Mouse (Mus musculus): ENCODE results near the gene Chmp2a. TPM values are rescaled to one million over a fixed set of nuclear protein-coding genes. Genes with fewer than 3 reads are reported as not detected.
"Not testable (repeated sequence)": the region's sequence is repeated elsewhere in the genome, so short reads cannot be mapped to it uniquely, and the experiment has no call there.

Chmp2a gene
- polyA plus RNA-seq (2011; ENCODE audit: insufficient read depth, insufficient read length, low read depth, missing spikeins), result 153 and 159 TPM in 2 replicates

DNA sequence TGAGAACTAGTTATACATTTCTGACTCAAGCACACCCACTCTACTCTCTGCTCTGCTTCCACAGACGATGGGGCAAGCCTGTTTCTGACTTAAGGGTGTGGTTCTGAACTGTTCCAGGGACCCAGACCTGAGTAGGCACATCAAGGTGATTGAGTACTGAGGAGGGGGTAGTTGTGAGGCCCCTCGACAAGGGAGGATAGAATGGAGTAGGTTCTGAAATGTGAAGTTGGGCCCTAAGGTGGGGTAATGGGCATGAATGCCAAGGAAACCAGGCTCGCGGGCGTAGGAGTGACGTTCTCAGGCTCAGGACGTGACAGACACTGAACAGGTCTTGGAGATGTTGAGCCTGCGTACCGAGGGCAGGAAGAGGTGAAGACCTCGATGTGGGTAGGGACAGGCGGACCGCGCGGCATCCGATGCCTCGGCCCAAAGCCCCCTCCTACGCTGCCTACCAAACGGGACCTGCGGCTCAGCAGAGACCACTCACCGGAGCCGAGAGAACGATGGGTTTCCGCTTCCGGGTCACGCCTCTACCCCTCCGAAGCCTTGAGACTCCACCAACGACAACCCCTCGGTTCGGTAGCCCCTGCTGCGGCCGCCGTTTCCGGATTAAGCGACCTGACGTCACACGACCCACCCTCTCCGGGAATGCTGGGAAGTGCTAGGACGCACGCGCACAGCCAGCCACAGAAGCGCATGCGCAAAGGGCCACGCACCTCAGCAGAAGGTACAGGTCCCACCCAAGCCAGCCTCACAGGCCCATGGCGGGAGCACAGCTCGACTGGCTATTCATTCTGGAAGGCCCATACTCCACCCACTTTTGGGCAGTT, at the start of gene Chmp2a:
Gene Chmp2a, minus strand, starts transcription at position 660 of the 830 bp plus-strand sequence.
- no peaks in the 10 kb centered on the region for H3K27me3 ChIP-seq (ENCODE audit: control insufficient read depth, insufficient read depth, low read length, poor library complexity, severe bottlenecking)
- H3K4me3 ChIP-seq (ENCODE audit: low read depth, low read length), result peak within 1 kb of the TSS; percentile 91
- H3K27ac ChIP-seq (ENCODE audit: insufficient read depth, low read length), result peak within 1 kb of the TSS; percentile 86
- H3K9me3 ChIP-seq (replicated peaks; ENCODE audit: control insufficient read depth, insufficient read depth, low read length, poor library complexity, severe bottlenecking), result no peaks in the 10 kb centered on the region
- peak within 1 kb of the TSS; percentile 65 for H3K9ac ChIP-seq (ENCODE audit: low read depth, poor library complexity, severe bottlenecking)
- H3K4me1 ChIP-seq (ENCODE audit: control insufficient read depth, insufficient read depth, low read length), result no peaks in the 10 kb centered on the region
- H3K36me3 ChIP-seq (ENCODE audit: control insufficient read depth, insufficient read depth, low read length, poor library complexity, severe bottlenecking), result peaks cover 42% of the 10 kb centered on the region
- 0 out of 2 replicates have a peak, but pooled peaks have one; percentile 18 for TF ChIP-seq EP300 (IDR thresholded peaks at IDR 0.05; ENCODE audit: insufficient read depth, low read depth, low read length)
- peak; percentile 74 for TF ChIP-seq POLR2A (IDR thresholded peaks at IDR 0.05; ENCODE audit: insufficient read depth, low read length)
- no peak for TF ChIP-seq CTCF (IDR thresholded peaks at IDR 0.05; ENCODE audit: low read depth, low read length)

GRCm38 (mm10) chr7:13072293-13072692, 37.7 kb upstream of the Chmp2a start:
- no peak for TF ChIP-seq EP300 (IDR thresholded peaks at IDR 0.05; ENCODE audit: insufficient read depth, low read depth, low read length)
- peak; percentile 4 for TF ChIP-seq CTCF (IDR thresholded peaks at IDR 0.05; ENCODE audit: low read depth, low read length)
- H3K4me1 ChIP-seq (ENCODE audit: control insufficient read depth, insufficient read depth, low read length), result no peaks in the 10 kb centered on the region
- H3K27me3 ChIP-seq (ENCODE audit: control insufficient read depth, insufficient read depth, low read length, poor library complexity, severe bottlenecking), result no peaks in the 10 kb centered on the region
- no peaks in the 10 kb centered on the region for H3K36me3 ChIP-seq (ENCODE audit: control insufficient read depth, insufficient read depth, low read length, poor library complexity, severe bottlenecking)
- H3K4me3 ChIP-seq (ENCODE audit: low read depth, low read length), result no peak overlapping the region
- H3K9me3 ChIP-seq (replicated peaks; ENCODE audit: control insufficient read depth, insufficient read depth, low read length, poor library complexity, severe bottlenecking), result no peaks in the 10 kb centered on the region
- no peak overlapping the region for H3K27ac ChIP-seq (ENCODE audit: insufficient read depth, low read length)
- no peak overlapping the region for H3K9ac ChIP-seq (ENCODE audit: low read depth, poor library complexity, severe bottlenecking)

DNA sequence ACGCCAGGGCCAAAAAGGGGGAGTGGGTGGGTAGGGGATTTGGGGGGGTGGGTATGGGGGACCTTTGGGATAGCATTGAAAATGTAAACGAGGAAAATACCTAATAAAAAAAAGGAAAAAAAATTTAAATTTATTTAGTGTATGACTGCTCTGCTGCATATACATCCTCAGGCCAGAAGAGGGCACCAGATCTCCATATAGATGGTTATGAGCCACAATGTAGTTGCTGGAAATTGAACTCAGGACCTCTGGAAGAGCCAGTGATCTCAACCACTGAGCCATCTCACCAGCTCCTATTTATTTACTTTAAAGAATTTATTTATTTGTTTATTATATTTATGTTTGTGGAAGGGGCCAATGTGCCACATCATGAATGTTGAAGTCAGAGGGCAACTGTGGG, 28.8 kb upstream of the Chmp2a start:
- not testable (repeated sequence) for H3K9me3 ChIP-seq (replicated peaks; ENCODE audit: control insufficient read depth, insufficient read depth, low read length, poor library complexity, severe bottlenecking); H3K9ac ChIP-seq (ENCODE audit: low read depth, poor library complexity, severe bottlenecking); H3K36me3 ChIP-seq (ENCODE audit: control insufficient read depth, insufficient read depth, low read length, poor library complexity, severe bottlenecking); H3K27ac ChIP-seq (ENCODE audit: insufficient read depth, low read length); H3K4me3 ChIP-seq (ENCODE audit: low read depth, low read length); H3K4me1 ChIP-seq (ENCODE audit: control insufficient read depth, insufficient read depth, low read length); H3K27me3 ChIP-seq (ENCODE audit: control insufficient read depth, insufficient read depth, low read length, poor library complexity, severe bottlenecking)
- peak; percentile 0 for TF ChIP-seq CTCF (IDR thresholded peaks at IDR 0.05; ENCODE audit: low read depth, low read length)

GRCm38 (mm10) chr7:13059536-13059935, 24.9 kb upstream of the Chmp2a start:
- no peaks in the 10 kb centered on the region for H3K27me3 ChIP-seq (ENCODE audit: control insufficient read depth, insufficient read depth, low read length, poor library complexity, severe bottlenecking)
- H3K4me1 ChIP-seq (ENCODE audit: control insufficient read depth, insufficient read depth, low read length), result peaks cover 2% of the 10 kb centered on the region
- no peaks in the 10 kb centered on the region for H3K9me3 ChIP-seq (replicated peaks; ENCODE audit: control insufficient read depth, insufficient read depth, low read length, poor library complexity, severe bottlenecking)
- no peaks in the 10 kb centered on the region for H3K36me3 ChIP-seq (ENCODE audit: control insufficient read depth, insufficient read depth, low read length, poor library complexity, severe bottlenecking)
- TF ChIP-seq EP300 (IDR thresholded peaks at IDR 0.05; ENCODE audit: insufficient read depth, low read depth, low read length), result no peak
- TF ChIP-seq POLR2A (IDR thresholded peaks at IDR 0.05; ENCODE audit: insufficient read depth, low read length), result no peak
- TF ChIP-seq CTCF (IDR thresholded peaks at IDR 0.05; ENCODE audit: low read depth, low read length), result no peak
- H3K27ac ChIP-seq (ENCODE audit: insufficient read depth, low read length), result 0 out of 2 replicates have a peak overlapping the region, but pooled peaks have one; percentile 25
- no peak overlapping the region for H3K4me3 ChIP-seq (ENCODE audit: low read depth, low read length)
- H3K9ac ChIP-seq (ENCODE audit: low read depth, poor library complexity, severe bottlenecking), result no peak overlapping the region

DNA sequence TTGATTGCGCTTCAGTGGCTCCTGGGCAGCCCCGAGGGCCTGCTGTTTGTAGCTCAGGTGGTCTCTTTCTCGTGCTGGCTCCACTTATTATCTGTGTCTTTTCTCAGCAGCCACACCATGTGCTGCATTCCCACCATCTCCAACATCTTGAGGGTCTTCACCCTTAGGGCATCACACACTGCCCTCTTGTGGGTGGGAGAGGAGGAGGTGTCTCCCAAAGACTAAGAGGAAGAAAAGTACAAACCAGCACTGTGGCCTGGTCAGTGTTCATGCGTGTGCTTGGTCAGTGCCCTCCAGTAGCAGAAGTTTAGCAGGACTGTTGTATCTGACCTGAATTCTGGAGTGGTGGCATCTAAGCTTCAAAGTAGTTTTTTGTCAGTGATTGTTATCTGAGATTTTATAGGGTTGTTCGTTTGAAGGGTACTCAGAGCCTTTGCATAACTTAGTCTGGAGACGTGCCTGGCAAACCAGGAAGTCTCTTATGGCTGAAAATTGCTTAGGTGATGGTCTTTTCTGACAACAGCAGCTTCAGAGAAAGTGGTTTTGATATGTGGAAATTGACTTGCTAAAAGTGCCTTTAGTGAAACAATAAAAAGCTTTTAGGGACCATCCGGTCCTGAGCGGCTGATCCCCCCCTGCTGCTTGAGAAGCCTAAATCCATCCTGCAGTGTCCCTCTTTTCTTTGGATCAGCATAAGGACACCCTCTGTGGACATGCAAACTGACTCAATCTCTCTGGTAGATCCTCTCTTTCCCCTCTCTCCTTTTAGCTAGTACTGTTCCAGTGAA, 22.5 kb upstream of the Chmp2a start:
- TF ChIP-seq EP300 (IDR thresholded peaks at IDR 0.05; ENCODE audit: insufficient read depth, low read depth, low read length), result 0 out of 2 replicates have a peak, but pooled peaks have one; percentile 25
- TF ChIP-seq POLR2A (IDR thresholded peaks at IDR 0.05; ENCODE audit: insufficient read depth, low read length), result no peak
- TF ChIP-seq CTCF (IDR thresholded peaks at IDR 0.05; ENCODE audit: low read depth, low read length), result peak; percentile 66

More for the DNA sequence above, 22.5 kb upstream of the Chmp2a start:
- H3K9ac ChIP-seq (ENCODE audit: low read depth, poor library complexity, severe bottlenecking), result no peak overlapping the region
- H3K36me3 ChIP-seq (ENCODE audit: control insufficient read depth, insufficient read depth, low read length, poor library complexity, severe bottlenecking), result no peaks in the 10 kb centered on the region
- H3K27me3 ChIP-seq (ENCODE audit: control insufficient read depth, insufficient read depth, low read length, poor library complexity, severe bottlenecking), result no peaks in the 10 kb centered on the region
- no peak overlapping the region for H3K4me3 ChIP-seq (ENCODE audit: low read depth, low read length)
- peaks cover 2% of the 10 kb centered on the region for H3K4me1 ChIP-seq (ENCODE audit: control insufficient read depth, insufficient read depth, low read length)
- H3K27ac ChIP-seq (ENCODE audit: insufficient read depth, low read length), result no peak overlapping the region
- H3K9me3 ChIP-seq (replicated peaks; ENCODE audit: control insufficient read depth, insufficient read depth, low read length, poor library complexity, severe bottlenecking), result no peaks in the 10 kb centered on the region
